ENCODE assay signal across 8 mouse cellular contexts in the genomic region with DNA sequence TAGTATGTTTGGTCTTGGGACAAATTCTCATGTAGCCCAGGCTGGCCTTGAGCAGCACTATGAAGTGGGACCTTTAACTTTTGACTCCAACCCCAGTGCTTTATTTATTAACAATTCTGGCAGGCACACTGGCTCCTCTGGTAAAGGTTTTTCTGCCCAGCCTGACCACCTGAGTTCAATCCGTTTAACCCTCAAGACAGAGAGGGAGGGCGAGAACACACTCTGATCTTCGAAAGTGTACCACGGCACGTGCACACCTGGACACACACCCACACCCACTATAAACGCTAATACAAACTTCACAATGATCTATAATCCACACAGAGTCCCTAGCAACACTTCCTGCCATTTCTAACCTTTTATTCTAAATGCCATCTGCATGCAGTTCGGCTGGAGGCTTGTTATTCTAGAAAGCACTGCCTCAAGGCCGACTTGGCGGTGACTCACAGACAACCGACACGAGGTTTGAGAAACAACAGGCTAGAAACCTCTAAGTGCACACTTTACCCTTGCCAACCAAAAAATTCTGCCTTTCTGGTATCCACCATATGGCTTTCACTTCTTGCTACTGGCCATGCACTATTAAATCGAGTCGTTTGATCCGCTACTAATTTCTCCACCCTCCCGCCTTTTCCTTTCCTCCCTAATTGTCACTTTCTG. TPM values are rescaled to one million over a fixed set of nuclear protein-coding genes. Genes with fewer than 3 reads are reported as not detected.
DNase-seq lines count a peak whose midpoint lies in the region; ATAC-seq lines count a peak whose summit lies in the region.

No protein-coding gene starts in this region.

- peak overlapping the region; percentile 83 for H3K4me3 ChIP-seq in heart, embryonic 13.5 days
- peak overlapping the region; percentile 56 for H3K4me3 ChIP-seq in hindbrain, embryonic 14.5 days (replicated peaks; ENCODE audit: low read length)
- peak overlapping the region; percentile 66 for H3K4me3 ChIP-seq in midbrain, embryonic 11.5 days (ENCODE audit: low read depth, low read length)

- H3K9me3 ChIP-seq in heart, embryonic 13.5 days: no peaks in the 10 kb centered on the region
- no peaks in the 10 kb centered on the region for H3K9me3 ChIP-seq in hindbrain, embryonic 14.5 days (ENCODE audit: control insufficient read depth, low read length)
- no peaks in the 10 kb centered on the region for H3K9me3 ChIP-seq in midbrain, embryonic 11.5 days (ENCODE audit: control insufficient read depth, low read length)

- H3K9ac ChIP-seq in heart, embryonic 13.5 days: peak overlapping the region; percentile 94
- peak overlapping the region; percentile 62 for H3K9ac ChIP-seq in hindbrain, embryonic 14.5 days
- H3K9ac ChIP-seq in midbrain, embryonic 11.5 days (ENCODE audit: low read length): peak overlapping the region; percentile 82

- peak overlapping the region; percentile 69 for H3K27ac ChIP-seq in heart, embryonic 13.5 days (replicated peaks)
- H3K27ac ChIP-seq in hindbrain, embryonic 14.5 days: no peak overlapping the region
- no peak overlapping the region for H3K27ac ChIP-seq in midbrain, embryonic 11.5 days (ENCODE audit: low read depth, low read length)

- no peaks in the 10 kb centered on the region for H3K27me3 ChIP-seq in heart, embryonic 13.5 days (replicated peaks)
- H3K27me3 ChIP-seq in hindbrain, embryonic 14.5 days (ENCODE audit: control insufficient read depth, insufficient read depth, low read length): no peaks in the 10 kb centered on the region
- no peaks in the 10 kb centered on the region for H3K27me3 ChIP-seq in midbrain, embryonic 11.5 days (ENCODE audit: control insufficient read depth, insufficient read depth, low read length)

- peak overlapping the region; percentile 84 for H3K4me2 ChIP-seq in heart, embryonic 13.5 days
- H3K4me2 ChIP-seq in hindbrain, embryonic 14.5 days (replicated peaks): peak overlapping the region; percentile 56
- H3K4me2 ChIP-seq in midbrain, embryonic 11.5 days: peak overlapping the region; percentile 60

- H3K36me3 ChIP-seq in heart, embryonic 13.5 days: peaks cover 27% of the 10 kb centered on the region
- peaks cover 19% of the 10 kb centered on the region for H3K36me3 ChIP-seq in hindbrain, embryonic 14.5 days (replicated peaks; ENCODE audit: control insufficient read depth, insufficient read depth)
- H3K36me3 ChIP-seq in midbrain, embryonic 11.5 days (ENCODE audit: control insufficient read depth, insufficient read depth, low read length): peaks cover 12% of the 10 kb centered on the region; the same call in 1 of the 2 replicates

- H3K4me1 ChIP-seq in heart, embryonic 13.5 days: peaks cover 21% of the 10 kb centered on the region
- peaks cover 12% of the 10 kb centered on the region for H3K4me1 ChIP-seq in hindbrain, embryonic 14.5 days (replicated peaks; ENCODE audit: control insufficient read depth, insufficient read depth, low read length)
- peaks cover 11% of the 10 kb centered on the region for H3K4me1 ChIP-seq in midbrain, embryonic 11.5 days (ENCODE audit: control insufficient read depth, insufficient read depth, low read length)

- DNase-seq in heart, adult 8-10 months (ENCODE audit: low spot score): no peak
- peak; percentile 43 for DNase-seq in CD4-positive helper T cell, adult 2 months (ENCODE audit: low read depth, low spot score)
- peak; percentile 51 for DNase-seq in brain, adult 2 months (ENCODE audit: low read depth, low spot score)
- no peak for DNase-seq in hindbrain, embryonic 14.5 days (ENCODE audit: low spot score)
- DNase-seq in midbrain, embryonic 11.5 days (ENCODE audit: low spot score, missing footprints): no peak
- DNase-seq in Muller cell, postnatal 12 days (ENCODE audit: inconsistent ontology term): no peak
- DNase-seq in urinary bladder, adult 18-20 months (ENCODE audit: low spot score in 2 of 2): no peak

- no peak for ATAC-seq in heart, embryonic 13.5 days (ENCODE audit: extremely low read depth, insufficient number of reproducible peaks, low FRiP score, low TSS enrichment)
- no peak; the same call in 1 of the 2 replicates for ATAC-seq in hindbrain, embryonic 14.5 days (ENCODE audit: low FRiP score)
- ATAC-seq in midbrain, embryonic 11.5 days (ENCODE audit: low FRiP score): no peak

- 15% methylated on average over 15 of the region's 15 CpGs for WGBS in heart, embryonic 13.5 days
- WGBS in hindbrain, embryonic 14.5 days: 20% methylated on average over 15 of the region's 15 CpGs
- WGBS in midbrain, embryonic 11.5 days: 19% methylated on average over 15 of the region's 15 CpGs

RNA-seq across cellular contexts. Expression of a gene that starts 0.8 kb away (rescaled TPM):
- polyA plus RNA-seq in heart, embryonic 13.5 days (2015; fragmentation: Nextera tagmentation; extraction: Ambion mirVana): 32.9 and 33.4 TPM in 2 replicates
- 1 to 10 TPM; 7.9 to 9.1 (median 8.3) TPM for total RNA-seq in heart, adult 8-10 months (2022)
- polyA plus RNA-seq in hindbrain, embryonic 14.5 days (2014; fragmentation: Nextera tagmentation; extraction: Ambion mirVana): 24.2 and 28.5 TPM in 2 replicates
- polyA plus RNA-seq in midbrain, embryonic 11.5 days (2014; fragmentation: Nextera tagmentation; extraction: Ambion mirVana): 70.8 and 72.9 TPM in 2 replicates

Comparison
In these comparisons a context has a peak if more than half of its experiments do, and no peak if none do; other contexts are left out.
1. DNase-seq: peak in CD4-positive helper T cell, adult 2 months (single experiment) and brain, adult 2 months (single experiment); none in heart, adult 8-10 months (single experiment), hindbrain, embryonic 14.5 days (single experiment), midbrain, embryonic 11.5 days (single experiment), Muller cell, postnatal 12 days (single experiment) and urinary bladder, adult 18-20 months (0 of 2).
2. Peak in every context shown above with its lines, with median percentiles within 50 percentile points of each other: H3K4me2 ChIP-seq, H3K4me3 ChIP-seq and H3K9ac ChIP-seq.